Mouse (Mus musculus) midbrain, embryonic 14.5 days (tissue): ENCODE results near the gene Fxr1. TPM values are rescaled to one million over a fixed set of nuclear protein-coding genes. Genes with fewer than 3 reads are reported as not detected.

Experiments
- ATAC-seq: fragments of 200-750 bp; cut with Nextera tagmentation; 2 replicates; pipeline ENCODE4 v1.8.0; 2017; ENCODE audit warnings: moderate number of reproducible peaks, moderate library complexity; ENCODE audit not compliant: low FRiP score, low TSS enrichment
- DNase-seq: peaks from one replicate; pipeline ENCODE4 v3.0.0-alpha.2; 2015
- H3K27ac ChIP-seq: fragments of 300-500 bp; sonication (generic); replicated peaks from 2 replicates; pipeline ENCODE4 v1.5.1; 2014; ENCODE audit warnings: mild to moderate bottlenecking, low read depth, low read length, moderate library complexity
- H3K27me3 ChIP-seq: fragments of 300-500 bp; sonication (generic); 2 replicates; pipeline ENCODE4 v1.6.1; 2014; ENCODE audit warnings: low read length, control low read depth, mixed read lengths; ENCODE audit not compliant: control insufficient read depth, insufficient read depth
- H3K36me3 ChIP-seq: fragments of 300-500 bp; sonication (generic); 2 replicates; pipeline ENCODE4 v1.6.1; 2014; ENCODE audit warnings: low read length, control low read depth; ENCODE audit not compliant: control insufficient read depth, insufficient read depth
- H3K4me1 ChIP-seq: fragments of 300-500 bp; sonication (generic); 2 replicates; pipeline ENCODE4 v1.6.1; 2014; ENCODE audit warnings: mild to moderate bottlenecking, antibody characterized with exemption, low read length, control low read depth; ENCODE audit not compliant: control insufficient read depth, insufficient read depth
- H3K4me2 ChIP-seq: fragments of 300-500 bp; sonication (generic); 2 replicates; pipeline ENCODE4 v1.6.1; 2014; ENCODE audit warnings: mild to moderate bottlenecking, low read length, moderate library complexity
- H3K4me3 ChIP-seq: fragments of 300-500 bp; sonication (generic); replicated peaks from 2 replicates; pipeline ENCODE4 v1.5.1; 2014; ENCODE audit warnings: low read depth, low read length
- H3K9ac ChIP-seq: fragments of 300-500 bp; sonication (generic); replicated peaks from 2 replicates; pipeline ENCODE4 v1.6.1; 2014; ENCODE audit warnings: mild to moderate bottlenecking, low read length, moderate library complexity
- H3K9me3 ChIP-seq: fragments of 300-500 bp; sonication (generic); 2 replicates; pipeline ENCODE4 v1.6.1; 2016; ENCODE audit warnings: low read length, control low read depth, mixed read lengths; ENCODE audit not compliant: control insufficient read depth
- WGBS: fragments of 180-500 bp; shearing (Covaris S2); extraction: QIAGEN DNeasy Blood & Tissue Kit; methylation state at CpG from one replicate; pipeline ENCODE4 v1.1.7; 2014; 5-methylcytosine and 5-hydroxymethylcytosine counted together
- polyA plus RNA-seq: library from polyadenylated mRNA; unstranded; fragments of >200 nt; fragmentation: Nextera tagmentation; extraction: Ambion mirVana; gene quantifications from 2 replicates; pipeline ENCODE4 v1.2.1, GENCODE M21; 2014

Gene Fxr1
- polyA plus RNA-seq, 1 experiment from 2014 or later = 44.3 TPM

GRCm38 (mm10) chr3:34115806-34116205, 96.1 kb downstream of the Fxr1 start:
- Histone ChIP-seq H3K4me1 (no peaks in the 10 kb centered on the region), H3K36me3 (no peaks in the 10 kb centered on the region), H3K27ac (no peak overlapping the region), H3K9ac (no peak overlapping the region), H3K4me2 (peak overlapping the region; percentile 17; the same call in 1 of the 2 replicates), H3K27me3 (no peaks in the 10 kb centered on the region), H3K4me3 (no peak overlapping the region), H3K9me3 (no peaks in the 10 kb centered on the region)
- peak; percentile 55 for DNase-seq
- ATAC-seq = no peak
- WGBS = 7% methylated on average over 6 of the region's 6 CpGs

- no peak for DNase-seq
- 65% methylated on average over 4 of the region's 4 CpGs for WGBS
- no peak for ATAC-seq
These were observed 100.1 kb downstream of the Fxr1 start for GRCm38 (mm10) chr3:34119869-34120268.

More at GRCm38 (mm10) chr3:34119869-34120268, 100.1 kb downstream of the Fxr1 start:
- no peaks in the 10 kb centered on the region for H3K36me3 ChIP-seq
- no peaks in the 10 kb centered on the region for H3K4me1 ChIP-seq
- no peak overlapping the region for H3K9ac ChIP-seq
- no peak overlapping the region for H3K4me2 ChIP-seq
- no peaks in the 10 kb centered on the region for H3K27me3 ChIP-seq
- H3K27ac ChIP-seq = no peak overlapping the region
- no peak overlapping the region for H3K4me3 ChIP-seq
- no peaks in the 10 kb centered on the region for H3K9me3 ChIP-seq

Other genes starting within 250 kb of the Fxr1 start
- 79.9 and 88.3 TPM in 2 replicates for gene Ttc14, start 220.1 kb upstream of the Fxr1 start, polyA plus RNA-seq
- gene Ccdc39, start 175.6 kb upstream of the Fxr1 start, polyA plus RNA-seq = 16.8 and 16.9 TPM in 2 replicates
- 138 and 158 TPM in 2 replicates for gene Dnajc19, start 61.4 kb downstream of the Fxr1 start, polyA plus RNA-seq